Mouse (Mus musculus): ENCODE results near the gene Gm20388. TPM values are rescaled to one million over a fixed set of nuclear protein-coding genes. Genes with fewer than 3 reads are reported as not detected.
A peak's percentile ranks its signal among the peaks of the same experiment; 100 is the strongest.

The Gm20388 gene
- polyA plus RNA-seq, 1 experiment: 18.7 TPM

- H3K4me1 ChIP-seq (ENCODE audit: control insufficient read depth, insufficient read depth, low read length): peaks cover 29% of the 10 kb centered on the region
- TF ChIP-seq POLR2A (IDR thresholded peaks at IDR 0.05; ENCODE audit: borderline replicate concordance, insufficient read depth, low read length): no peak
- TF ChIP-seq CTCF (IDR thresholded peaks at IDR 0.05; ENCODE audit: borderline replicate concordance, insufficient read depth, low read depth, low read length): no peak
- H3K27me3 ChIP-seq (ENCODE audit: control insufficient read depth, insufficient read depth, low read length): no peaks in the 10 kb centered on the region
- H3K27ac ChIP-seq (ENCODE audit: insufficient read depth, low read length): peak overlapping the region; percentile 20; the same call in 1 of the 2 replicates
- 14% methylated on average over 13 of the region's 13 CpGs for WGBS
- no peak overlapping the region for H3K4me3 ChIP-seq (replicated peaks; ENCODE audit: insufficient read depth, low read depth, low read length)
- peak; percentile 64 to 81 for DNase-seq
These were observed 3916.9 kb downstream of the Gm20388 start for GRCm38 (mm10) chr8:123827523-123827922.

DNA sequence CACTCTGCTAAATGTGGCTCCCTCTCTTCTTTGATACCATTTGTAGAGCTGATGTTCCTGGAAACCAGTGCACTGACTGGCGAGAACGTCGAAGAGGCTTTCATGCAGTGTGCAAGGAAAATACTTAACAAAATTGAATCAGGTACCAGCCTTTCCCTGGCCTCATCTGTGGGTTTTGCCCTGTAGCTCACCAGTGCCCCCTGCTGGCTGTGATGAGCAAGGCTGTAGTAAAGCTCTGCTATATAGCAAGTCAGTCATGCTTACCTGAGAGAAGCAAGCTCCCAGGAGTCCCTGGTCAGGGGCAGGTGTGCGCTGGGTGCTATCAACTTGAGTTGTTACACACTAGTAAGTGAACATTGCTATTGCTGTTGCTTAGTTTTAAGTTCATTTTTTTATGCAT lies 3922.1 kb downstream of the Gm20388 start:
- Histone ChIP-seq H3K4me1 (ENCODE audit: control insufficient read depth, insufficient read depth, low read length) (peaks cover 17% of the 10 kb centered on the region), H3K27me3 (ENCODE audit: control insufficient read depth, insufficient read depth, low read length) (no peaks in the 10 kb centered on the region), H3K27ac (ENCODE audit: insufficient read depth, low read length) (no peak overlapping the region), H3K4me3 (replicated peaks; ENCODE audit: insufficient read depth, low read depth, low read length) (no peak overlapping the region)
- peak in 1 of 2 experiments; percentile 59 for DNase-seq
- TF ChIP-seq POLR2A (IDR thresholded peaks at IDR 0.05; ENCODE audit: borderline replicate concordance, insufficient read depth, low read length) (no peak), CTCF (IDR thresholded peaks at IDR 0.05; ENCODE audit: borderline replicate concordance, insufficient read depth, low read depth, low read length) (peak; percentile 71)
- 91% methylated on average over 4 of the region's 4 CpGs for WGBS

- peak; percentile 89 for TF ChIP-seq CTCF (IDR thresholded peaks at IDR 0.05; ENCODE audit: borderline replicate concordance, insufficient read depth, low read depth, low read length)
- TF ChIP-seq POLR2A (IDR thresholded peaks at IDR 0.05; ENCODE audit: borderline replicate concordance, insufficient read depth, low read length): no peak
- Histone ChIP-seq H3K27me3 (ENCODE audit: control insufficient read depth, insufficient read depth, low read length) (no peaks in the 10 kb centered on the region), H3K4me1 (ENCODE audit: control insufficient read depth, insufficient read depth, low read length) (peaks cover 5% of the 10 kb centered on the region), H3K4me3 (replicated peaks; ENCODE audit: insufficient read depth, low read depth, low read length) (no peak overlapping the region), H3K27ac (ENCODE audit: insufficient read depth, low read length) (no peak overlapping the region)
- peak; percentile 77 to 81 for DNase-seq
- WGBS: 44% methylated on average over 9 of the region's 9 CpGs
These were observed 3924.8 kb downstream of the Gm20388 start for GRCm38 (mm10) chr8:123835451-123835850.

- Histone ChIP-seq H3K4me3 (replicated peaks; ENCODE audit: insufficient read depth, low read depth, low read length) (no peak overlapping the region), H3K4me1 (ENCODE audit: control insufficient read depth, insufficient read depth, low read length) (peaks cover 5% of the 10 kb centered on the region), H3K27me3 (ENCODE audit: control insufficient read depth, insufficient read depth, low read length) (no peaks in the 10 kb centered on the region), H3K27ac (ENCODE audit: insufficient read depth, low read length) (no peak overlapping the region)
- TF ChIP-seq CTCF (IDR thresholded peaks at IDR 0.05; ENCODE audit: borderline replicate concordance, insufficient read depth, low read depth, low read length): no peak
- TF ChIP-seq POLR2A (IDR thresholded peaks at IDR 0.05; ENCODE audit: borderline replicate concordance, insufficient read depth, low read length): no peak
- 19% methylated on average over 6 of the region's 6 CpGs for WGBS
- DNase-seq: no peak
These were observed 3925.7 kb downstream of the Gm20388 start for GRCm38 (mm10) chr8:123836354-123836753.

DNA sequence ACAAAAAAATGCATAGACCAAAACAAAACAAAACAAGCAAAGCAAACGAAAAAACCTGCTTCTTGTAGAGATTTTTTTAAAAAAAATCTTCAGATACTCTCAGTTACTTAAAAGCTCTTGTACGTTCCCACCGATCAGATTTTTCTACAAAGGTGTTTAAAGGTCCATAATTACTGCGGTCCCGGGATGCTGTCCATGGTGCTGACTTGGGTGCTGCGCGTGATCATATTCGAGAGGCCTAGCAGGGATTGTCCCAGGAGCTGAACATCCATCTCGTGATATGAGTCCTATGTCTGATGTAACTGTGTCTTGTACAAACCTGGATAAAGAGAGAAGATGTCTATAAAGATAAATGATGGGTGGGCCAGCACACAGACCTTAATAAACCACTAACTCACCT lies 3927.9 kb downstream of the Gm20388 start:
- H3K27ac ChIP-seq (ENCODE audit: insufficient read depth, low read length): no peak overlapping the region
- no peak overlapping the region for H3K4me3 ChIP-seq (replicated peaks; ENCODE audit: insufficient read depth, low read depth, low read length)
- DNase-seq: no peak
- TF ChIP-seq POLR2A (IDR thresholded peaks at IDR 0.05; ENCODE audit: borderline replicate concordance, insufficient read depth, low read length): no peak
- no peak for TF ChIP-seq CTCF (IDR thresholded peaks at IDR 0.05; ENCODE audit: borderline replicate concordance, insufficient read depth, low read depth, low read length)
- no peaks in the 10 kb centered on the region for H3K27me3 ChIP-seq (ENCODE audit: control insufficient read depth, insufficient read depth, low read length)
- peaks cover 5% of the 10 kb centered on the region for H3K4me1 ChIP-seq (ENCODE audit: control insufficient read depth, insufficient read depth, low read length)
- WGBS: 83% methylated on average over 9 of the region's 9 CpGs

DNA sequence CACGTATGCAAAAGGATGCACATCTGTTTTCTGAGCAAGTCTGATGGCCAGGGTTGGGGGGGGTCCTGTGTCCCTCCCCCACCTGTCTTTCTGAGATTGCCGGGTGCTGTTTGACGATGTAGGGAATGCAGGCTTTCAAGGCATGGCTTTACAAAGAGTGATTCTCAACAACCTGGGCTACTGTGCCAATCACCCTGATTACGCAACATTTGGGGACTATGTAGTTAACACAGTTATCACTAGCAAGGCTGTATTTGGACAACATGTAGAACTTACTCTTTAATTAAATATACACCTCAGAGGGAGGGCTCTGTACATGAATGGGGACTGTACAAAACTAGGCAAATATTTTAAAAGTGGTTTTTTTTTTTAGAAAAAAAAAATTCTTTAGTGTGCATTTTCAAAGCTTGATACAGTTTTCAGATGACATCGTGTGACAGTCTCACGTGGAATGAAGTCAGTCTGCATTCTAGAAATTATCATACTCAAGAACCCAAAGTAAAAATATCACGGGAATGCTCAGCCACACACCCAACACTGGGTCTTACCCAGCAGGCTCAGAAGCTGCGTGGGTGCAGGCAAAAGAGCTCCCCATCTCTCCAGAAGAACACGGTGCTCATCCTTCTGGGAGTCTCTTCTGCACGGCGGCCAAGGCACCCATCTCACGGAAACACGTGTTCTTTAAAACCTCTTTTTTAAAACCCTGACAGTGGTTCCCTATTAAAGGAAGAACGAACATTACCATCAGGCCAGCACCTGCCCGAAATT lies 3930.1 kb downstream of the Gm20388 start:
- no peak for TF ChIP-seq POLR2A (IDR thresholded peaks at IDR 0.05; ENCODE audit: borderline replicate concordance, insufficient read depth, low read length)
- TF ChIP-seq CTCF (IDR thresholded peaks at IDR 0.05; ENCODE audit: borderline replicate concordance, insufficient read depth, low read depth, low read length): no peak
- 88% methylated on average over 15 of the region's 15 CpGs for WGBS
- no peak for DNase-seq
- H3K27me3 ChIP-seq (ENCODE audit: control insufficient read depth, insufficient read depth, low read length): no peaks in the 10 kb centered on the region
- H3K27ac ChIP-seq (ENCODE audit: insufficient read depth, low read length): no peak overlapping the region
- peaks cover 8% of the 10 kb centered on the region for H3K4me1 ChIP-seq (ENCODE audit: control insufficient read depth, insufficient read depth, low read length)
- H3K4me3 ChIP-seq (replicated peaks; ENCODE audit: insufficient read depth, low read depth, low read length): no peak overlapping the region

- no peak for DNase-seq
- H3K4me1 ChIP-seq (ENCODE audit: control insufficient read depth, insufficient read depth, low read length): peaks cover 16% of the 10 kb centered on the region
- no peaks in the 10 kb centered on the region for H3K27me3 ChIP-seq (ENCODE audit: control insufficient read depth, insufficient read depth, low read length)
- WGBS: 72% methylated on average over 12 of the region's 12 CpGs
- TF ChIP-seq POLR2A (IDR thresholded peaks at IDR 0.05; ENCODE audit: borderline replicate concordance, insufficient read depth, low read length): no peak
- TF ChIP-seq CTCF (IDR thresholded peaks at IDR 0.05; ENCODE audit: borderline replicate concordance, insufficient read depth, low read depth, low read length): no peak
- no peak overlapping the region for H3K27ac ChIP-seq (ENCODE audit: insufficient read depth, low read length)
- no peak overlapping the region for H3K4me3 ChIP-seq (replicated peaks; ENCODE audit: insufficient read depth, low read depth, low read length)
These were observed 3931.4 kb downstream of the Gm20388 start for GRCm38 (mm10) chr8:123842086-123842485.

- Histone ChIP-seq H3K4me3 (replicated peaks; ENCODE audit: insufficient read depth, low read depth, low read length) (no peak overlapping the region), H3K27me3 (ENCODE audit: control insufficient read depth, insufficient read depth, low read length) (no peaks in the 10 kb centered on the region), H3K27ac (ENCODE audit: insufficient read depth, low read length) (no peak overlapping the region), H3K4me1 (ENCODE audit: control insufficient read depth, insufficient read depth, low read length) (peaks cover 23% of the 10 kb centered on the region)
- no peak for DNase-seq
- 70% methylated on average over 7 of the region's 7 CpGs for WGBS
- TF ChIP-seq POLR2A (IDR thresholded peaks at IDR 0.05; ENCODE audit: borderline replicate concordance, insufficient read depth, low read length): no peak
- TF ChIP-seq CTCF (IDR thresholded peaks at IDR 0.05; ENCODE audit: borderline replicate concordance, insufficient read depth, low read depth, low read length): no peak
These were observed 3933.7 kb downstream of the Gm20388 start for GRCm38 (mm10) chr8:123844341-123844740.
